Mouse (Mus musculus) embryo, embryonic 9.5 days (tissue): ENCODE data around the gene 4931406P16Rik.
"Not testable (repeated sequence)": the region's sequence is repeated elsewhere in the genome, so short reads cannot be mapped to it uniquely, and the experiment has no call there.

Source experiments
- DNase-seq: peaks from one replicate; pipeline ENCODE4 v3.0.0-alpha.2; 2017; ENCODE audit errors: extremely low spot score

4931406P16Rik gene

DNA sequence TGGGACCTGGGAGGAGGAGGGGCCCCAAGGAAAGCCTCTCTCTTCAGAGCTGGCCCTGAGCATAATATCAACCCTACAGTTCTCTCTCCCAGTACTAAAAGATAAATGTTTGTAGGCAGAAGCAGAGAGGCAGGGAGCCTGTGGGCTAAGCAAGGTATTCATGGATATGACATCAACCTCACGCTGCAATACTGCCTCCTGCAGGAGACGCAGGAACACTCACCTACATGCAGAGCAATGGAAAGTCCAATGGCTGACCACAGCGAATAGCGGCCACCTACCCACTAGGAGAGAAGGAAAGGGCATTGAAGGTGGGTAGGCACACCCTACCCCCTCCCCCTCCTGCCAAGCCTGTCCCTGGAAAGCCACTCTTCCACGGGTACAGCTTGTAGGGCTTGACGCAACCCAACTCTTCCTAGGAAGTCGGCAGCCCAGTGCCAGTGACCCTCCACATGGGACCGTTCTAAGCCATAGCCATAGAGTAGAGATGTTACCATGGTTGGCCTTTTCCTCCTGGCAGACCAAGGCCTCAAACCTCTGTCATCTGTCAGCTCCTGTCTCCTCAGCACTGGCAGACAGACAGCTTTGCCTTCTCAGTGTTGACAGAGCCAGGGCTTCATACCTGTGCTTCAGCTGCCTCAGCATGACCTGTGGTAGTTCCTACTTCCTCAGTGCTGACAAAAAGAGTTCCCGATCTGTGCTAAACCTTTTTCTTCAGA lies 105.2 kb downstream of the 4931406P16Rik start:
- DNase-seq: no peak

DNA sequence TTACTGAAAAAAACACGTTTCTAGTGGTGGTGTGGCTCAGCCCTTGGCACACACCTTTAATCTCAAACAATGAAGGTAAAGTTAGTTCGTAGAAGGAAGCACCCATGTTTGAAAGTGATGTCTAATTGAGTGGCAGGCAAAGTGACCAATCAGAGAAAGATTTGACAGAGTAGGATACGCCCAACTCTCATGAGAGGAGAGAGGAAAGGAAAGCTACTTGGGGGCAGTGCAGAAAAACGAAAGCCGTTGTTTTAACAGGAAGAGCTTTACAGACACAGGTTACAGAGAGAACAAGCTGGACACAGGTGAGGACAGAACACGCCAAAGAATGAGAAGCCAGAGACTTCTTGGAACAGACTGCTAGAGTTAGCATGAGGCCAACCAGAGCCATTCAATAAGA lies 107.0 kb downstream of the 4931406P16Rik start:
- DNase-seq: no peak

DNA sequence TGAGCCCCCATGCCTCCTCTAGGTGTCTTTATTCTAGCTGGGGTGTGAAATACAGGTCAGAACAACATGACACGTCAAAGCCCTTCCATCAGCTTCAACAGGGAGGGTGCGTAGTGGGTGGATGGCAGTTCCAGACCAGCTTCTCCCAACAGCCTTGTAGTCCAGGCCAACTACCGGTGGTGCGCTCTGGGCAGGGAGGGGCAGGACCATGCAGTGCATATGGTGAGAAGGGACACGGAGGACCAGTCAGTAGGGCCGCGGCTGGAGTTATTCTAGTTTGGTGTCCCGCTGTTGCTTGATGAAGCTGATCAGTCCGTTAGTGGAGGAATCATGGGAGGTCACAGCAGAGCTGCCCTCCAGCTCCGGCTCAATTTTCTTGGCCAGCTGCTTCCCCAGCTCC lies 111.2 kb downstream of the 4931406P16Rik start:
- DNase-seq: not testable (repeated sequence)

DNA sequence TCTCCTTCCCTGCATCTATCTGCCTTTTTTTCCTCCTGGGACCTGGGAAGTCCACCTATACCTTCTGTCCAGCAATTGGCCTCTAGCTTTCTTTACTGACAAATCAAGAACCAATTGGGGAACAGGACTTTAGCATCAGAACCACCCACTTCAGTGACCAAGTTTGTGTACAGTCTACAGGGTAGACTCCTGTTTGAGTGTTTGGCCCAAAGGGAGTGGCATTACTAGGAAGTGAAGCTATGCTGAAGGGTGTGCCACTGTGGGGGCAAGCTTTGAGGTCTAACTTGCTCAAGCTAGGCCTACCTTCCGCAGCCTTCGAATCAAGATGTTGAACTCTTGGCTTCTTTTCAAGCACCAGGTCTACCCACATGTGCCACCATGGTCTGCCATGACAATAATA lies 112.5 kb downstream of the 4931406P16Rik start:
- DNase-seq: no peak

DNA sequence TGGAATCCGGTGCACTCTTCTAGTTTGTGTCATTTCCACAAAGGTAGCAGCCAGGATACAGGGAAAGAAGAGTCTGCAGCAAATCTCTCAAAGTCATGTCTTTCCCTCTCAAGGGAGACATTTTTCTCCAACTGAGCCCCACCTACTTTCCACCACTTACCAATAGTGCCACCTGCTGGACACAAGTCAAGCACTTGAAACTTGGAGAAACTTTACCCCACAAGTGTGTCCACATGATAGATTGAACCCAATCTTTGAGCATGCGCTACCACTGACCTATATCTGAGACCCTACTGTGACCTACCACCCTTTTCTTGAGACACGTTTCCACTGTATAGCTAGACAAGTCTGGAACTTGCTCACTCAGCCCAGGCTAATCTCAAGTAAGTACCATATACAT lies 115.0 kb downstream of the 4931406P16Rik start:
- DNase-seq: no peak

DNA sequence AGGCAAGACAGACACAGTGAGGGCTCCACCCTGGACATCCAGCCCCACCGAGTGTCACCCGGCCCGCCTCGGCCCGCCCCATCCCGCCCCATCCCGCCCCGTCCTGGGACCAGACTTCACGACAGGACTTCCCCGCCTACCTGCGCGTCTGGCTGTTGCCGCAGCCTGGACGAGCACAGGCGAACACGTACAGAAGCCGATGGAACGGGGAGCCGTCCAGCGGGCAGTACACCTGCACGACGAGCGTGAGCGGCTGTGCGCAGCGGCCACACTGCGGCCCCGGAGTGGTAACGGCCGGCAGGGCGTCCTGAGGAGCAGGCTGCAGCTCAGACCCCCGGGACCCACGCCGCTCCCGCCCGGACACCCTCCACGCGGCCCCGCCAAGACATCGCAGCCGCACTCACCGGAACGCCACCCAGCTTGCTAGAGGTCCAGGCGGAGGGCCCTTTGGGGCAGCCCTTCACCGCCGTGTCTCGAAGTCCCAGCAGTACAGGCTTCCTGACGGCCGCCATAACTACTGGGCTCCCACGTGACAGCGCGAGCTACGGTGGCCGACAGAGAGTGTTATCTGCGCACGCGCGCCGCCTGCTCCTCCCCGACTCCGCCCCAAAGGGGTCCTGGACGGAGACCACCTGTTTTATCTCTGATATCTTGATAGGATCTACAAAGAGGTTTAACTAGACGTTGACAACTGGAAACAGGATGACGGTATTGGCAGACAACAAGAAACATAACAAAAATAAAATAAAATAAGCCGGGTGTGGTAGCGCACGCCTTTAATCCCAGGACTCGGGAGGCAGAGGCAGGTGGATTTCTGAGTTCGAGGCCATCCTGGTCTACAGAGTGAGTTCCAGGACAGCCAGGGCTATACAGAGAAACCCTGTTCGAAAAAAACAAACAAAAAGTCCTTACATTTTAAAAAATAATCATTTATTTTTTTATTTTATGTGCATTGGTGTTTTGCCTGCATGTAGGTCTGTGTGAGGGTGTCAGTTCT lies 116.9 kb downstream of the 4931406P16Rik start, which contains the start of gene Pdcd2l:
TSS of gene Pdcd2l (minus strand) at position 530 of the 997 bp plus-strand sequence.
- DNase-seq: peak; percentile 92

DNA sequence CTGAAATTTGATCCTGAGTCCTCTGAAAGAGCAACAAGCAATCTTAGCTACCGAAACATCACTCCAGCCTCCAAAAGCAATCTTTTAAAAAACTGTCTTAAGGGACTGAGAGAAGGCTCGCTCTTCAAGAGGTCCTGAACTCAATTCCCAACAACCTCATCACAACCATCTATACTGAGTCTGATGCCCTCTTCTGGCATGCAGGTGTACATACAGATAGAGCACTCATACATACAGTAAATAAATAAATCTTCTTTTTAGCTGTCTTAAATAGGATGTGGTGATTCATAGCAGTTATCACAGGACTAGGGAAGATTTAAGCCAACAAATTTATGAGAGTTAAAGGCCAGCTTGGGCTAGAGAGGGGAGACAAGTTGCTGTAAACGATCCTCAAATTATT lies 117.7 kb downstream of the 4931406P16Rik start:
- no peak for DNase-seq

DNA sequence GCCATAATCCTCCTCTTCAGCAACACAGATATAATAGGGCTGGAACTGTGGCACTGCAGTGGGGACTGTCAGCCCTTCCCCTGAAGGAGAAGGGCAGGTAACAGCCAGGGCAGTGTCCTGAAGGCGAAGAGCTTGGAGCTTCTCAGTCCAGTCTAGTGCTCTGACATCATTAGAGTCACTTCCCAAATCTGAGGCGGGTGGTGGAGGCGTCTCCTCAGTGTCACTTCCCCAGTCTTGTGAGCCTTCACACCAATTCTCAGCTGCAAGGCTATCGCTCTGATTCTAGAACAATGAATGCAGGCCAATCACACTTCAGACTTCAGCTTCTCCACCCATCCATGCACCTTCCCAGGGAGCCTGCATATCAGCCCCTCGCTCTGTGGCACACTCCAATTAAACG lies 120.5 kb downstream of the 4931406P16Rik start:
- DNase-seq: no peak

DNA sequence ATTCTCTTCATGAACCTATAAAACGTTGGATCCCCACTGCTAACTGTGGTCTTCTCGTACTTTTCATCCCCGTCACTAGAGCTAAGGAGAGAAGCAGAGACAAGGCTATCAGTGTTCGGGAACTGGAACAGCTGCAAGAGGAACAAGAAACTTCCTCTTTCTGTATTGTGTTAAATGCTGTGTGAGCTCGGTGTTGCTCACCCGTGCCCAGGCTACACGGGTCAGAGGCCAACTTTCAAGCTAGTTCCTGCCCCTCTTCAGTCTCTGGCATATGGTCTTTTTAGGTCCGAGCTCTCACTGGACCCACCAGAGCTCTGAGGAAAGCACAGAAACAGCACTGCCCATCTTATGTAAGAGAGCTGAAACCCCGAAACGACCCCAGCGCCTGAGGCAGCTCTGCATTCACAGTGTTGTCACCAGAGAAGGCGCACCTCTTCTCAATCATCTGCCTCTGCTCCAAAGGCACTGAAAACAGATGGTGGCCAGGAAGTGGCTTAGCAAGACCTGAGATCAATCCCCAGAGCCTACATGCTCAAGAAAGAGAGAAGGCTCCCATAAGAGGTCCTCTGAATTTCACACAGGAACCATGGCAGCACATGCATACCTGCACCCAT lies 123.9 kb downstream of the 4931406P16Rik start:
- DNase-seq: no peak
